Mouse (Mus musculus) hindbrain, embryonic 14.5 days (tissue): ENCODE results near the gene Gm5105. TPM values are rescaled to one million over a fixed set of nuclear protein-coding genes. Genes with fewer than 3 reads are reported as not detected.

ENCODE experiments used
- ATAC-seq: fragments of 200-750 bp; cut with Nextera tagmentation; 2 replicates; pipeline ENCODE4 v1.8.0; 2017; ENCODE audit warnings: moderate number of reproducible peaks, mild to moderate bottlenecking, moderate TSS enrichment, moderate library complexity; ENCODE audit not compliant: low FRiP score
- DNase-seq: peaks from one replicate; pipeline ENCODE4 v3.0.0-alpha.2; 2015; ENCODE audit warnings: low spot score
- H3K27ac ChIP-seq: fragments of 300-500 bp; sonication (generic); 2 replicates; pipeline ENCODE4 v1.5.1; 2014; ENCODE audit warnings: mild to moderate bottlenecking, moderate library complexity
- H3K27me3 ChIP-seq: fragments of 300-500 bp; sonication (generic); 2 replicates; pipeline ENCODE4 v1.6.1; 2014; ENCODE audit warnings: mild to moderate bottlenecking, low read length, mixed read lengths; ENCODE audit not compliant: control insufficient read depth, insufficient read depth
- H3K36me3 ChIP-seq: fragments of 300-500 bp; sonication (generic); replicated peaks from 2 replicates; pipeline ENCODE4 v1.6.1; 2014; ENCODE audit not compliant: control insufficient read depth, insufficient read depth
- H3K4me1 ChIP-seq: fragments of 300-500 bp; sonication (generic); replicated peaks from 2 replicates; pipeline ENCODE4 v1.6.1; 2014; ENCODE audit warnings: antibody characterized with exemption, low read length, mixed read lengths; ENCODE audit not compliant: control insufficient read depth, insufficient read depth
- H3K4me2 ChIP-seq: fragments of 300-500 bp; sonication (generic); replicated peaks from 2 replicates; pipeline ENCODE4 v1.6.1; 2014; ENCODE audit warnings: mild to moderate bottlenecking, moderate library complexity
- H3K4me3 ChIP-seq: fragments of 300-500 bp; sonication (generic); replicated peaks from 2 replicates; pipeline ENCODE4 v1.5.1; 2014; ENCODE audit warnings: mild to moderate bottlenecking, low read length
- H3K9ac ChIP-seq: fragments of 300-500 bp; sonication (generic); 2 replicates; pipeline ENCODE4 v1.6.1; 2014
- H3K9me3 ChIP-seq: fragments of 300-500 bp; sonication (generic); 2 replicates; pipeline ENCODE4 v1.6.1; 2016; ENCODE audit warnings: low read length; ENCODE audit not compliant: control insufficient read depth
- WGBS: fragments of 180-500 bp; shearing (Covaris S2); extraction: QIAGEN DNeasy Blood & Tissue Kit; methylation state at CpG from one replicate; pipeline ENCODE4 v1.1.7; 2014; 5-methylcytosine and 5-hydroxymethylcytosine counted together
- polyA plus RNA-seq: library from polyadenylated mRNA; unstranded; fragments of >200 nt; fragmentation: Nextera tagmentation; extraction: Ambion mirVana; gene quantifications from 2 replicates; pipeline ENCODE4 v1.2.1, GENCODE M21; 2014

Gm5105 gene
- polyA plus RNA-seq = 0.29 TPM in 1 of 2 replicates, not detected in the other

DNA sequence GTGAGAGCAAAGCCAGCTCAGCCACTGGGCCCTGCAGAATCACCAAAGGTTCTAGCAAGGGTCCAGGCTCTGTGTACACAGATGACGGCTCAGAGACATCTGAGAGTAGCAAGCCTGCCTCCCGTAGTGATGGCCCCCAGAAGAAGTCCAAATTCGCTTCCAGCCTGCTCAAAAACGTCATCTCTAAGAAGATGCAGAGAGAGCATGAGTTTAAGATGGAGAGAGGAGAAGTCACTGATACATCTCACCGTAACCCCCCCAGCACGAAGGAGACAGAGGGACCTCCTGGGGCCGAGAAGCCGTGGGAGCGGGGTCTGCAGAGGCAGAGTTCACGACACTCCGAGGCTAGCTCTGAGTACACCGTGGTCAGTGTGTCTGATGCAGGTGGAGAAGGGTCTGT lies at the start of gene Gm5105:
TSS of gene Gm5105 (minus strand) at position 101 of the 400 bp plus-strand sequence.
- DNase-seq (no peak), ATAC-seq (no peak)
- Histone ChIP-seq H3K36me3 (no peaks in the 10 kb centered on the region), H3K9me3 (no peaks in the 10 kb centered on the region), H3K4me2 (peak within 1 kb of the TSS; percentile 33), H3K9ac (no peak within 1 kb of the TSS; the same call in 1 of the 2 replicates), H3K27me3 (no peaks in the 10 kb centered on the region), H3K27ac (no peak within 1 kb of the TSS), H3K4me3 (no peak within 1 kb of the TSS), H3K4me1 (peaks cover 18% of the 10 kb centered on the region)
- WGBS = 95% methylated on average over 12 of the region's 12 CpGs

DNA sequence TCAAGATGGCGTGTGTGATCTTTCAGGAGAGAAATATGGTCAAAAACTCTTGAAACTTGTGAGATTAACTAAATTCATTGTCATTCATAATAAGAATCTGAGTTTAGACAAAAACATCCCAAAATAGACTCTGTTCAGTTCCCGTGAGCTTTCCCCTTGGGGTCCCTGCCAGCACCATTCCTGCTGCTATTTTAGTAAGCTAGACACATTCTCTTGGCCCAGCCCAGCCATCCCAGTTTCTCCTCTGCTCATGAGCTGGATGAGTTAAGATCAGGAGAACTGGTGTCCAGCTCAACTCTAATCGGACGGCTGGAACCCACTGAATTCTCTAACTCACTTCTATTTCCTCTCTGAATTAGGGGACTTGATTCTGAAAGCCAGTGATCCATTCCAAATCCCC lies 49.7 kb upstream of the Gm5105 start:
- H3K27me3 ChIP-seq = no peaks in the 10 kb centered on the region
- no peak for DNase-seq
- H3K9me3 ChIP-seq = no peaks in the 10 kb centered on the region
- H3K36me3 ChIP-seq = no peaks in the 10 kb centered on the region
- 88% methylated on average over 4 of the region's 4 CpGs for WGBS
- ATAC-seq = no peak
- H3K27ac ChIP-seq = no peak overlapping the region
- no peak overlapping the region for H3K4me3 ChIP-seq
- H3K4me2 ChIP-seq = no peak overlapping the region
- no peaks in the 10 kb centered on the region for H3K4me1 ChIP-seq
- no peak overlapping the region for H3K9ac ChIP-seq

DNA sequence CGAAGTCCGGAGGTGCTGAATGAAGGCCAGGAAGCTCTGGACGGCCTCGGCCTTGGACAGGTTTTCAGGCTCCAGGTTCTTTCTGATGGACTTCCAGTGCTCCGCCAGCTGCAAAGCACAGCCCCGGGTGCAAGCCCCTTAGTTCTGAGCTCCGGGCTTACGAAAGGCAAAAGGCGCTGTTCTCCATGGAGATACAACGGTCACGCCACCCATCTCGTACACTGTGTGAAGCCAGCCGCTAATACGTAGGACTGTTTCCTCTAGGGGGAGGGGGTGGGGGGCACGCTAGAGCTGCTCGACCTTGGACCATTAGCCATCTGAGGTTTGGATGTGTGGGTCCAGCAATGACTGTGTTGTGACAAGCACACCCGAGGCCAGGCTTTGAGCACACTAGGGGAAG lies 46.9 kb upstream of the Gm5105 start:
- H3K4me2 ChIP-seq = no peak overlapping the region
- no peak overlapping the region for H3K9ac ChIP-seq
- no peaks in the 10 kb centered on the region for H3K36me3 ChIP-seq
- WGBS = 84% methylated on average over 17 of the region's 17 CpGs
- H3K27ac ChIP-seq = no peak overlapping the region
- no peak overlapping the region for H3K4me3 ChIP-seq
- no peaks in the 10 kb centered on the region for H3K27me3 ChIP-seq
- DNase-seq (no peak), ATAC-seq (no peak)
- no peaks in the 10 kb centered on the region for H3K4me1 ChIP-seq
- H3K9me3 ChIP-seq = no peaks in the 10 kb centered on the region

DNA sequence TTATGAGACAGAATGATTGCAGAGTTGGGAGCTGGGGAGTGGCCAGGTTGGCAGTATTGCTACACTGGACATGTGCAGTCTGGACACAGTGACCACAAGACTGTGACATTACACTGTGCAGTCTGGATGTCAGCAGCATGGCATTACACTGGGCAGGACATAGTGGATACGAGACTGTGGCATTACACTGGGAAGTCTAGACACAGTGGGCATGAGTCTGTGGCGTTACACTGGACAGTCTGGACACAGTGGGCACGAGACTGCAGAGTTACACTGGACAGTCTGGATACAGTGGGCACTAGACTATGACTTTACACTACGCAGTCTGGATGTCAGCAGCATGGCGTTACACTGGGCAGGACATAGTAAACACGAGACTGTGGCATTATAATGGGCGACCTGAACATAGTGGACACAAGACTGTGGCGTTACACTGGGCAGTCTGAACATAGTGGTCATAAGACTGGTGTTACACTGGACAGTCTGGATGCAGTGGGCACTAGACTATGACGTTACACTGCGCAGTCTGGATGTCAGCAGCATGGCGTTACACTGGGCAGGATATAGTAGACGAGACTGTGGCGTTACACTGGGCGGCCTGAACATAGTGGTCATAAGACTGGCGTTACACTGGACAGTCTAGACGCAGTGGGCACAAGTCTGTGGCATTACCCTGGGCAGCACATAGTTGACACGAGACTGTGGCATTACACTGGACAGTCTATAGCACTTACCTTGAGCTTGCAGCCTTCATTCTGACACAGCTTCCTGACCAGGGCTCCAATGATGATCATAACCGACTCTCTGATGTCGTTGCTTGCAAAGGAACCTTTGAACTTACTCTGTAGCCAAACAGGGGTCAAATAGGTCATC lies 44.0 kb upstream of the Gm5105 start:
- H3K4me2 ChIP-seq = no peak overlapping the region
- ATAC-seq = no peak
- no peaks in the 10 kb centered on the region for H3K36me3 ChIP-seq
- no peak for DNase-seq
- H3K9me3 ChIP-seq = no peaks in the 10 kb centered on the region
- no peak overlapping the region for H3K27ac ChIP-seq
- no peak overlapping the region for H3K9ac ChIP-seq
- no peaks in the 10 kb centered on the region for H3K4me1 ChIP-seq
- H3K27me3 ChIP-seq = no peaks in the 10 kb centered on the region
- H3K4me3 ChIP-seq = no peak overlapping the region
- WGBS = 94% methylated on average over 19 of the region's 19 CpGs

DNA sequence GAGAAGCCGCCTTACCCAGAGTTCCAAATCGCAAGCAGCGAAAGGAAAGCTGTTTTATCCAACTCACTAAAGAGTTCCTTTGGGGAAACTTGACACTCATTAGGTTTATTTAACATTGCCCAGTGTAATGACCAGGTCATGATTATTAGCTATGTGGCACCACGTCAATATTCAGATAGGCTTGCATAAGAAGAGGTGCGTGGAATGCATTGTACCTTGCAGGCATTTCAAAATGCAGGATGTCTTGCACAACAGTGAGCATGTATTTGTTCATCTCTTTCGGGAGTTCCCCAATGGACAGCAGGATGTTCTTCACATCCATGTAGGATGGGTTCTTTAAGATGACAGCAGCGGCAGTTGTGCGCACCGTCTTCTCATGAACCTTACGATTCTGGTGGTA lies 39.7 kb upstream of the Gm5105 start:
- H3K4me3 ChIP-seq = no peak overlapping the region
- H3K9ac ChIP-seq = no peak overlapping the region

DNA sequence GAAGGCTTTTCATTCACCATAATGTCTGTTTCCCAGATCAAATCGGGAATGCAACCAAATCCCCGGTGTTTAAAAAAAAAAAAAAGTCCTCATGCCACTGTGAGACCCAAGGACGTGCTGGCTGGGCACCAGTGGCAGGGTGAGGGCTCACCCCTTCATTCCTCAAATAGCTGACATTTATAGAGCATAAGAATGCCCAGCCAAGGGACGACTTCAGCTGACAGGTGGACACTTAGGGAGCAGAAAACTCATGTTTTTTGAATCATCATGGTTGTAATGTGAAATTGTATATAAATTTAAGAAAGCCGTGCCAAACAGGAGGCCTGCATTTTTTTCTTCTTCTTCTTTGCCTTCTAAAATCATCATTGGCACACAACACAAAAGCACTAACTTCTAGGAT lies 37.9 kb upstream of the Gm5105 start:
- Histone ChIP-seq H3K4me1 (no peaks in the 10 kb centered on the region), H3K4me2 (no peak overlapping the region), H3K27ac (no peak overlapping the region), H3K9me3 (no peaks in the 10 kb centered on the region), H3K4me3 (no peak overlapping the region), H3K9ac (no peak overlapping the region), H3K36me3 (no peaks in the 10 kb centered on the region), H3K27me3 (no peaks in the 10 kb centered on the region)
- ATAC-seq (no peak), DNase-seq (no peak)
- WGBS = 70% methylated on average over 5 of the region's 5 CpGs

More for the DNA sequence above, 39.7 kb upstream of the Gm5105 start:
- 97% methylated on average over 10 of the region's 10 CpGs for WGBS
- H3K36me3 ChIP-seq = no peaks in the 10 kb centered on the region
- H3K27ac ChIP-seq = no peak overlapping the region
- no peak for DNase-seq
- no peaks in the 10 kb centered on the region for H3K9me3 ChIP-seq
- no peak overlapping the region for H3K4me2 ChIP-seq
- ATAC-seq = no peak
- no peaks in the 10 kb centered on the region for H3K27me3 ChIP-seq
- H3K4me1 ChIP-seq = no peaks in the 10 kb centered on the region

DNA sequence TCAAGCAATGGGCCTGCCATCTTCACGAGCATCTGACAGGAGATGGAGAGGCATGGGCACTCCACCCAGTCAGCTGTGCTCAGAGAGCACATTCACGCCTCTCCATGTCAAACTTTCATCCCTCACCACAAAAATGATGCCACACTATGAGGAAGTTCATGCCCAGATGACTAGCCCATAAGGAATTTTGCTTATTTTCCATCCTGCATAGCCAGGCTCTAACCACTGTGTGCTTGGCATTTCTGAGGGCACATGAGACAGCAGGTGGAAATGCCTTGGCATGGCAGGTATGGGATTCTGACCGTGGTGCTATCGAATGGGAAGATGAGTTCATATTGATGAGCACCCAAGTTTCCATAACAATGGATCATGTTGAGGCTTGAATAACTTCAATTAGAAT lies 36.5 kb upstream of the Gm5105 start:
- H3K27me3 ChIP-seq = no peaks in the 10 kb centered on the region
- H3K4me2 ChIP-seq = no peak overlapping the region
- WGBS = 91% methylated on average over 4 of the region's 4 CpGs
- no peaks in the 10 kb centered on the region for H3K9me3 ChIP-seq
- no peak overlapping the region for H3K27ac ChIP-seq
- DNase-seq (no peak), ATAC-seq (no peak)
- H3K4me3 ChIP-seq = no peak overlapping the region
- H3K36me3 ChIP-seq = no peaks in the 10 kb centered on the region
- no peak overlapping the region for H3K9ac ChIP-seq
- no peaks in the 10 kb centered on the region for H3K4me1 ChIP-seq

DNA sequence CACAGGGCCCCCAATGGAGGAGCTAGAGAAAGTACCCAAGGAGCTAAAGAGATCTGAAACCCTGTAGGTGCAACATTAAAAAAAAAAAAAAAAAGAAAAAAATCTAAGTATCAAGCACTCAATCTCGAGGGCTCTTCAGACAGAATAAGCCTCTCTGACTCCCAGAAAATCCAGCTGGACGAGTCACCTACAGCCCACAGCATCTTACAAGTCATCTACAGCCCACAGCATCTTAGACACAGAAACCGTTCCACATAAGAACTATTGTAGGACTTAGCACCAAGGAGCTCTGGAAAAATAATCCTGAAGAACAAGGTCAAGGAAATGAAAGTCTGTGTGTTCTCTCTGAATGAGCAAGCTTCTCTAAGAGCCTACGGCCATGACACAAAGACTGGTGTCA lies 34.7 kb upstream of the Gm5105 start:
- no peaks in the 10 kb centered on the region for H3K4me1 ChIP-seq
- H3K4me3 ChIP-seq = no peak overlapping the region
- ATAC-seq (no peak), DNase-seq (no peak)
- H3K4me2 ChIP-seq = no peak overlapping the region
- H3K27ac ChIP-seq = no peak overlapping the region
- H3K36me3 ChIP-seq = no peaks in the 10 kb centered on the region
- H3K9me3 ChIP-seq = no peaks in the 10 kb centered on the region
- H3K27me3 ChIP-seq = no peaks in the 10 kb centered on the region
- no peak overlapping the region for H3K9ac ChIP-seq
- WGBS = 91% methylated on average over 4 of the region's 4 CpGs

DNA sequence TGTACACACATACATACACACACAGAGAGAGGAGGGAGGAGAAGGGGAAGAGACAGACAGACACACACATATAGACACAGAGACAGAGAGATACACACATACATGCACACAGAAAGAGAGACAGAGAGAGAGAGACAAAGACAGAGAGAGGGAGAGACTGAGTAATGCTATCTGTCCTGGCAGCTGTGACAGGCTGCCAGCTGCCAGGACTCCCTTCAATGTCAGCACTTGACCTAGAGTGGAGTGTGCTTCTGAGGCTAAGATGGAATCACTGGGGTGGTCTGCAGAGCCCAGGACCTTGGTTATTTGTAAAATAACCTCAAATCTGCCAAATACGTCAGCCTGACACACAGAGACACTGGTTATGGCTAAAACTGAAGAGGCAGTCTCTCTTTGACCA lies 30.5 kb upstream of the Gm5105 start:
- DNase-seq (no peak), ATAC-seq (no peak)
- H3K27ac ChIP-seq = no peak overlapping the region
- H3K27me3 ChIP-seq = no peaks in the 10 kb centered on the region
- no peaks in the 10 kb centered on the region for H3K36me3 ChIP-seq
- WGBS = 78% methylated on average over 1 of the region's 1 CpGs
- no peak overlapping the region for H3K4me3 ChIP-seq
- H3K4me1 ChIP-seq = 0 out of 2 replicates have a peak, but pooled peaks cover 3% of the 10 kb centered on the region
- H3K9me3 ChIP-seq = no peaks in the 10 kb centered on the region
- H3K4me2 ChIP-seq = no peak overlapping the region
- H3K9ac ChIP-seq = no peak overlapping the region
